Mouse (Mus musculus) gastrocnemius, adult 18-20 months (tissue): ENCODE results near the gene Kansl3. TPM values are rescaled to one million over a fixed set of nuclear protein-coding genes. Genes with fewer than 3 reads are reported as not detected.

Experiments used
- DNase-seq: peaks from one replicate; pipeline ENCODE4 v3.0.0; 2021; ENCODE audit warnings: low spot score
- long read RNA-seq, 2 experiments: library from polyadenylated mRNA; stranded (forward); transcript quantifications; one replicate each; pipeline ENCODE4 v2.0.0; 2021
- total RNA-seq, 2 experiments: library from RNA; stranded (reverse); gene quantifications; 2 replicates each; pipeline ENCODE4 v1.2.3; 2021

The Kansl3 gene
- 10 to 100 TPM; 31.9 to 40.6 TPM for total RNA-seq
- long read RNA-seq, experiment 1, full-length matches to known transcripts = 7 of 34 reads
- long read RNA-seq, experiment 1, partial matches to known transcripts = 11 of 34 reads
- long read RNA-seq, experiment 1, other reads (novel, unspliced or antisense) = 16 of 34 reads
- long read RNA-seq, experiment 2, full-length matches to known transcripts = 5 of 39 reads
- long read RNA-seq, experiment 2, partial matches to known transcripts = 12 of 39 reads
- long read RNA-seq, experiment 2, other reads (novel, unspliced or antisense) = 22 of 39 reads

DNA sequence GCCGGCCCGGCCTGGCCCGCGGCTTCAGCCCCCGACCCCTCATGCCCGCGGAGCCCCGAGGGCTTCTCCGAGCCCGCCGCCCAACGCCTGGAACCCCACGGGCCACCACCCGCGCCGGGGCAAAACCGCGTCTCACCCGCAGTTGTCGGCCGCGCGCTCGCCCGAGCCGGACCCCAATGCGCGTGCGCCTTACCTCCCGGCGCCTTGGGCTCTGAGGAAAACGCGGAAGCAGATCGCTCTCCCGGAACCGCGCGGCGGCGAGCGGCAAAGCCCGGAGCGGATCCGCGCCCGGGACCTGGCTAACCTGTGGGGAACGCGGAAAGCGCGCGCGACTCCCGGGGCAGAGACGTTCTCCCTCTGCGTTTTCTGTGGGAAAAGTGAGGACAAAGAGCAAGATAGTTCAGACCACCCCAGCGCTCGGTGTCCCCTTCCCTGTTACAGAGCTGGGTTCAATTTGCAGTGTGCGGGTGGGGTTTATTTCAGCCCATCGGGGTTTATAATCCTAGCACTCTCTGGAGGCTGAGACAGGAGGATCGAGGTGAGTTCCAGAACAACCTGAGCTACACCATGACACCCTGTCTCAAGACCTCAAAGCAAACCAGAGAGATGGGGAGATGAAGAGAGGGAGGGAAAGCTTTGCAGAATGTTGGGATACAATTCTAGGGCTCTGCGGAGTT lies at the start of gene Kansl3:
Gene Kansl3 (minus strand): TSS at position 213 of the 677 bp plus-strand sequence.
- DNase-seq = peak; percentile 85

DNA sequence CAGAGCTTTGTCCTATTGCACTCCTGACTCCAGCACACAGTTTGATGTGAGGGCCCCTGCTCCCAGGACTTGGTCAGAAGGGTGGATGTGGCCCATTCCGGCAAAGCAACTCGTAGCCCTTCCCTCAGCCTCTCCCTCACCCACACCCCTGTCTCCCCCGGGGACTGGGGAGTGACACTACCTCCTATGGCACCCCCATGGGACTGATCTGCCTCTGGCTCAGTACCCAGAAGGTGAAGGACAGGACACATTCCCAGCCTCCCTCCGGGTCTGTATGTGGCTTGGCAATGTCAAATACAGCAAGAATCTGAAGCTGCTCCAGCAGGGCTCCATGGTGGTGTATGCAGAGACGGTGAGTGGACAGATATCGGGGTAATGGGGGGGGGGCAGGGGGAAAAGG lies 35.5 kb upstream of the Kansl3 start:
- no peak for DNase-seq

DNA sequence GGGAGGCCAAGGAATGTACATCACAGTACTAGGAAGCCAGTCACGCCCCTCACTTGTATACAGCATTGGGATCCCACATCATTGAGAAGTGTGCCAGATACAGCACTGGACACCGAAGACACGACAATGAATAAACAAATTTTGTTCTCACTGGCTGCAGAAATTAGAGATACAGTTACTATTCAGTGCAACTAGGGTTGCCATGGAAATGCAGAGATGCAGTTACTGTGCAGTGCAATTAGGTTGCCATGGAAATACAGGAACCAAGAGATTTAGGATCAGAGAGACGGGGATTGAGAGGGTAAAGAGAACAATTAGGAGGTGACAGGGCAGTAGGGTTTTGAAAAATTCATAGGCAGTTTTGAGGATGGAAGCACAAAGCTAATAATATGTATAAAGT lies 32.5 kb upstream of the Kansl3 start:
- DNase-seq = no peak

DNA sequence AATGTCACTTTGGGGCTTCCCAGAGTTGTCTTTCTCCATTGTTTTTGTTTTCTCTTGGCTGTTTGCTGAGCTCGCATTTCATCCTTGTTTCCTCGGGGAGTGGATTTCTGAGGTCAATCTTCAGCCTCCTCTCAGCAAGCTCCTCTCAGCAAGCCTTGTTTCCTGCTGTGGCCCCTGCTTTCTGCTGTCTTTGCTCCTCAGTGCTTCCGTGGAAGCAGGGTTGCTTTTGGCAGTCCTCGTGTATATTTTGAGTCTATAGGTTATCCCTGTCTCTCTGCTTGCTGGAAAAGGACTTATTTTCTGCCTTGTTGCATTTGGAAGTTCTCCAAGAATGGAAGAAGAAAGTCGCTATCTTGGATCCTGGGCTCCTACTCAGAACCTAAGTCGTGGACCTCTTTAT lies 28.1 kb upstream of the Kansl3 start:
- DNase-seq = no peak

DNA sequence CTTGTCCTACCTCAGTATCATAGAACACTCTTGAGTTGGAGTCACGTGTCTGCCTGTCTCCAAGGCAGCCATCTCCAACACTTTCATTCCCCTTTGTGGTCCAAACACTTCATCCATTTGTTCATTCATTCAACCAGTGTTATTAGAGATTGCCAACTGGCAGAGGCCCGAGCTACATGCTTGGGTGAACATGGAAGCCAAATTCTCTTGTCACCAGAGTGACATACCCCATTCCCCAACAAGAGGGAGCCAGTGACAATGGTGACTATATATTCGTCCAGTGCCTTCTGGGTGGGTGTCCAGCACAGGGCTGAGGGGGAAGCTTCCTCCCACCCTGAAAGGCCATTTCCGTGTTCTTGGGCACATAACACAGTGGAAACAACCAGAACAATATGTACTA lies 10.6 kb upstream of the Kansl3 start:
- DNase-seq = no peak

DNA sequence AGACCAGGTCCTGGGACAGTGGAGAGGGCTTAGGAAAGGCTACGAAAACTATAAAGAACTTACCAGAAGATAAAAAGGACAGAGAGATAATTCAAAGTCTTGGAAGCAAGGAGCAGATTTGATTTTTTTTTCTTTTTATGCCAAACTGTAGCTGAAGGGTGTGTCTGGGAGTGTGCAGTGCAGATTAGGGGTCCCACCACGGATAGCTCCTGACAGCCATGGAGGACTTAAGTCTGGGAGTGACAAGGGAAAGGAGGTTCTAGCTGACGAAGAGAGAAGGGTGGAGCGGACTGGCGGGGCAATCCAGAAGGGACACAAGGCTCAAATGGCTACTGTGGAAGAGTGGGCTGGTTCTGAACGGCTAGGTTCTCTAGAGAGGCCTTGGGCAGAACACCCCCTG lies 9.9 kb upstream of the Kansl3 start:
- no peak for DNase-seq

DNA sequence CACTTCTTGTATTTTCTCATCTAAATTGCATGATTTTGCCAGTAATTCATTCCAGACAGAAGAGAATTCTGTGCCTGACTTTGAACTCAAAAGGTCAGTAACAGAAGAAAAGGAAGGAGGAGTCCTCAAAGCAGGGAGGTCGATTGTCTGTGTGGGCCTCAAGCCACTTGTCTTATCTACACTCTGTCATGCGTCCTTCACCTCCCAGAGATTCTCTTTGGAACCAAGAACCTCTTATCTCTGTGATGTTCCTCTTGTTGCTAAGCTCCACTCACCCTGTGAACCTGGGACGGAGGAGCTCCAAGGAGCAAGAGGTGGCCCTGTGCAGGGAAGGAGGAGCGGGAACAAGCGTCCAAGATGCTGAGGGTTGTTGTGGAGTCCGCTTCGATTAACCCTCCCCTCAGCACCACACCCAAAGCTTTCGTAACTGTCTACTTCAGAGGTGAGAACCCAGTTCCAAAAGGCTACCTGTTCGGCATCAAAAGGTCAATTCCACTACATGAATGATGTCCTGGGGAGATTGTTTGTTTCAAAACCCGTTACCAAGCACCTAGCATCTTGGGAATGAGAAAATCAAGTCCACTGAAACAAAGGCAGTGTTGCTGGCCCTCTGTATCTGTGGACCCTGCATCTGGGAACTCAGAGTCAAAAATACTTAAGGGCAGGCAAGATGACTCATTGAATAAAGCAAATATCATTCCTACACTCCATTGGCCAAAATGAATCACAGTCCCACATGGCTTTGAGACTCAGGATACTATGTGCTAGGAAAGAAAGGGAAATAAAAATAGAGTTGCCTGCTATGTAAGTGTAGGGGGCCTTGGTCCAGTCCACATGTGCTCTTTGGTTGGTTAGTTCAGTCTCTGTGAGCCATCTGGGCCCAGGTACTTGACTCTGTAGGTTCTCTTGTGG lies 3.2 kb upstream of the Kansl3 start, which contains the start of gene Fer1l5:
Gene Fer1l5 (plus strand): TSS at position 358 of the 912 bp plus-strand sequence.
- no peak for DNase-seq

DNA sequence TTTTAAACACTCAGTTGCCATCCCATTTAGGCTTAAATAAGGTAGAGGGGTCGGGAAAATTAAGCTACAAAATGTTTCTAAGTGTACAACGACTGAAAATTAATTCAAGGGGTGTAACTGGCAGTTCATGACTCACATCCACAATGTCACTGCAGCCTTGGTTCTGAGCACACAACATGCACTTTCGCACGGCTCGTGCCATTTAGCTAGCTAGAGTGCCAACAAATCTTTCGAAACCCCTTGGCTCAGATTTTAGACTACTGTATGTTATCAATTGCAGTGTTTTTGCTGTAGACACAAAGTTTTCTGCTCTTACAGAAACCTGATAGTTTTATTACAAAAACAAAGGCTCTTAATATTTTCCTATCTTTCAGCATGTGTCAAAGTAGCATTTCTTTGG lies 1.9 kb upstream of the Kansl3 start:
- DNase-seq = no peak

DNA sequence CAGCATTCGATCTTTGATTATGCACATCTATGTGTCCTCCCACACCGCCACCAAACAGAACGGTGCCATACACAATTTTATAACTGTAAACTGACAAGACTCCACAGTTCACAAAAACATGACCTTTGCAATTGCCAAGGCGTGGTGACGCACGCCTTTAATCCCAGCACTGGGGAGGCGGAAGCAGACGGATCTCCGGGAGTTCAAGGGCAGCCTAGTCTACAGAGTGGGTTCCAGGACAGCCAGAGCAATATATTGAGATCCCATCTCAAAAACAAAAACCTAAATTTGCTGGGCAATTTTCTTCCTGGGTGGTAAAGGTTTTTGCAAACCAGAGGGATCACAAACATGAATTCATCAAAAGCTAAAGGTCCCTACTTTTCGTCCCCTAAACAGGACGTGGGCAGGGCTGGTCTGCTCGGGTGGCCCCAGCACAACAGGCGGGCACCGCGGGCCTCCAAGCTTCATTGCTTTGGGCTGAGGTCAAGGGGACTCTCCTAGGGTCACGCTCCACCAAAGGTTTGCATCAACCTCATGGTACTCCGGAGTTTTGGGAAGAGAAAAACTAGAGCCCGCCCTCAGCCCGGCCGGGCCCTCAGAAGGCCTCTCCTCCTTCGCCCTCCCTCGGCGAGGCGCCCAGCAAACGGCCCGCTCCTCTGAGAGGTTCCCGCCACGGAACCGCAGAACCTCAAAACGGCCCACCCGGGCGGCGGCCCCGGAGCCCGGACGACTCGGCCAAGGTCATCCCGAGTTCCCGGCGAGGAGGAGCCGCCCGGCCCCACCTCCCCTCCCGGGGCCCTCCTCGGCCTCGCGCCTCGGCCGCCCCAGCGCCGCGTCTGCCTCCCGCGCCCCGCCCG lies 641 bp downstream of the Kansl3 start:
- peak; percentile 65 for DNase-seq

DNA sequence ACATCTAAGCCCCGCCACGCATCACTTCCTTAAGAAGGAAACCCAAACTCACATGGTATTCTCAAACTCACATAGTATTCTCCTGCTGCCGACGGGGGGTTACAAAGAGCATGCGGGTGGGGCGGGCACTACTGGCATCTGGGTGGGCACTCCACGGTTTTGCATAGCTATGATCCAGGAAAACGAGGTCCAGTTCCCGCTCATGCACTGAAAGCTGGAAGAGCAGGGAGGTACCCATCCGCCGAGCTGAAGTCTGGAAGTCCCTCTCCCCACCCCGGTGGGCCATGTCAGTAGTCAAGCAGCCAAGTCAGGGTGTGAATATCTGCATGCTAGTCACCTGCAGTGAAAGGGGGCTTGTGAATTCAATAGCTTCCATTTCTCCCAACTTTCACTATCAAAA lies 1.3 kb downstream of the Kansl3 start:
- DNase-seq = no peak

DNA sequence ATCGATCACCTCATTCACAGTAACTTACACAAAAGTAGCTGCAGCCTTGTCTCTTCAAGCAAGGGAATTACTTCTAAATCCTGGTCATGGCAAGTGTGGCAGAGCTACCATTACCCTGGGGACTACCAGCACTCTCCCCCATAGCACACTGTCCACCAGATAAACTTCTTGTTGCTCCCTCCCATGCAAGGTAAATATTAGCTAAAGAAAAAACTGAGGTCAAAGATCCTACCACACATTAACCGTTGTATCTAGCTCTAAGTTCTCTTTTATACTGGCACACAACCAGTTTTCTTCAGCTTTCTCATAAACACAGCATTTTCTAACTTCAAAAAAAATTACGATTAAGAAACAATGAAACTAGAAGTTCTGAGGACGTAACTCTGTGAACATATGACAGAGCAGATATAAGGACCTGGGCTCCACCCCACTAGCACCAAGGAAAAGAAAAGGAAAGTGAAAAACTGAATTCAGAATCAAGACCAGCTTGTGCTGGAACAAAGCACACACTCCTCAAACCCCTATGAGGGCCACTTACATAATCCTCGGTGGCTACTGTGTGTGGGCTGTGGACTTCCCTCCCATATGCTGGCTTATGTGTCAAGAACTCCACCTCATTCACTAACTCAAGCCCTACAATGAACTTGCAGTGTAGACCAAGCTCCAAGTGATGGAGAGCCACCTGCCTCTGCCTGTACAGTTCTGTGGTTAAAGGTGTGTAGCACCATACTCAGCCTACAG lies 11.9 kb downstream of the Kansl3 start:
- DNase-seq = no peak

DNA sequence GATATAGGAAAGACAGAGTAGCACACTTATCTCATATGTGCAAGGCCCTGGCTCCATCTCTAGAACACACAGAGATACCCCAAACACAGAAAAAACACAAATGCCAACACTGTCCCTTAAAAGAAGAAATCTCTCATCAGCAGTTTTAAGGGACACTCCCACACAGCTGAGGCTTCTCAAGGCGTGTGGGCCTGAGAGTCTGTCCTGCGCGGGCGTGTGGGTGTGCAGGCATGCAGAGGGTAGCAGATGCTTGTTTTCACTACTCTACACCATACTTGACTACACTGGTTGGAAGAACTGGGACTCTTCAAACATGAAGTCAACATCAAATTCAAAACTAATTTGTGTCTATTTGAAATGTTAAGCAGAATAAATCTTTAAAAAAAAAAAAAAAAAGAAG lies 16.6 kb downstream of the Kansl3 start:
- no peak for DNase-seq

DNA sequence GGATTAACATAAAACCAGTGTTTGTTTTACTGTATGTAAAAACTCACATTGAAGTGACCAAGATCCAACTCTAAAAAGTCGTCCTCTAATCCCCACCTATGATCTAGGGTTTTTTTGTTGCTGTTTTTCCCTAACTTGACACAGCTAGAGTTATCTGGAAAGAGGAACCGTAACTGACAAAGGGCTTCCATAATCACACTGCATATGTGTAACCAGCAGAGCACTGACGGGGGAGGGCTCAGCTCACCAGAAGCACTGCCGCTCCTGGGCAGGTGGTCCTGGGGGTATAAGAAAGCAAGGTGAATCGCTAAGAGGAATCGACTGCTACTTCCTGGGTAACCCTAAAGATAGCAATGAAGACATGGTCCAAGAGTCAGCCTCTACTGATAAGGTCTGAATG lies 26.4 kb downstream of the Kansl3 start:
- DNase-seq = no peak

DNA sequence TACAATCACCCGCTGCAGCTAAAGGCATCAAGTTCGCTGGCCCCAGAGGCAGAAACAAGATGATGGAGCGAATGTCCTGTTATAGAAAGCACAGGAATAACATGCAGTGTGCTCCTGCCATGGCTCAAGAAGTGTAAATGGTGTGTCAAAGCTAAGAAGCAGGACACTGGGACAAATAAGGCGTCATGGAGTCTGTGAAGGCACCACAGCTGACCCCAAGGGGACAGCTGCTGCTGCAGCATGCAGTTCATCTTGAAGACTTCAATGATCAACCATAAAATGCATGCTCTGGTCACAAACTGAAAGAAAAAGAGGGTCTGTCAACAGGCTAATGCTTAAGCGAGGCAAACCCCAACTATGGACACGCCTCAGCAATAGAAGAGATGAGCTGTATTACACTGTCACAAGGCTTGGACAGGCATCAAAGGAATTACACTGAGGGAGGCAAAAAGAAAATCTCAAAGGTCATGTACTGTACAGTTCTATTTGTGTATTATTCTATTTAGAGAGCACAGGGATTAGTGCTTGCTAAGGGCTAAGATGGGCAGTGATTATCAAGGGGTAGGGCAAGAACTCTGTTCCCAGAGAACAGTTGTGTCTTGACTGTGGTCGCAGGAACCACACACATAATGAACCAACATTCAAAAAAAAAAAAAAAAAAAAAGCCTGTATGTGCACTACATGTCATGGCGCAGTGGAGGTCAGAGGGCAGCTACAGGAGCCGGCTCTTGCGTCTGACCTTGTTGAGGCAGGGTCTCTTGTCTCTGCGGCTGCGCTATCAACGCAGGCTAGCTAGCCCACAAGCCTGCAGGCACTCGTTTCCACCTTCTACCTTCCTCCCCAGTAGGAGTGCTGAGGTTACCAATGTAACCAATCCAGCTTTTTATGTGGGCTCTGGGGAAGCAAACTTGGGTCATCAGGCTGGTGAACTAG lies 35.8 kb downstream of the Kansl3 start:
- DNase-seq = peak; percentile 30

DNA sequence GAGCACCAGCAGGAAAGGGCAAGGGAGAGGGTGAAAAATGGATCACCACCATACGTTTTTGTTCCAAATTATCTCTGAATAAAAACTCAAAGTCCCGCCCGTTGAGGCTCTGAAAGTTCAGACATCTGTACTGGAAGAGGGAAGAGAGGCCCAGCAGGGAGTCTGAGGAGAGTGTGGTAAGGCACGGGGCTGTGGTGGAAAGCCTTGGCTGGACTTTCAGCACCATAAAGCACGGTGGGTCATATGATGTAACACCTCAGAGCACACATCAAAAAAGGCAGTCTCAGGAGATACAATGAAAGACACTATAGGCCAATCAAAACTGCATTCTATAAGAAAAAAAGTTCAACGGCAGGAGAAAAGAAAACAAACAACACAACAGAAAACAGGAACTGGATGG lies 37.2 kb downstream of the Kansl3 start:
- no peak for DNase-seq

DNA sequence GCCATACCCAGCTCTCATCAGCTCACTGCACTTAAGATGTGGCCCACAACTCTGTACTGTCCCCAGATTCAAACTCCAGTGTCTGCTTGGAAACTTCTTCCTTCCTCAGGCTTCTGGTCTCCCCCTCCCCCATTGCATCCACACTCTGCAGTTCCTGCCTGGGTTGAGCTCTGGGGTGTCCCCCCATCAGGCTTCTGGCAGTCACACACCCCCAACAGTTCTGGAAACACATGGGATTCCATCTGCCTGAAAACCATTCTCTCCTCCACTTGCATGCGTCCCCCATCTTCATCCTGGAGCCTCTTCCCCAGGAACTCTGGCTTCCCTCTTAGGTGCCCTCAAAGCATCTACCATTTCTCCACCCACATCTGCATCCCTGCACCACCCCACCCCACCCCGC lies 42.2 kb downstream of the Kansl3 start:
- DNase-seq = no peak

DNA sequence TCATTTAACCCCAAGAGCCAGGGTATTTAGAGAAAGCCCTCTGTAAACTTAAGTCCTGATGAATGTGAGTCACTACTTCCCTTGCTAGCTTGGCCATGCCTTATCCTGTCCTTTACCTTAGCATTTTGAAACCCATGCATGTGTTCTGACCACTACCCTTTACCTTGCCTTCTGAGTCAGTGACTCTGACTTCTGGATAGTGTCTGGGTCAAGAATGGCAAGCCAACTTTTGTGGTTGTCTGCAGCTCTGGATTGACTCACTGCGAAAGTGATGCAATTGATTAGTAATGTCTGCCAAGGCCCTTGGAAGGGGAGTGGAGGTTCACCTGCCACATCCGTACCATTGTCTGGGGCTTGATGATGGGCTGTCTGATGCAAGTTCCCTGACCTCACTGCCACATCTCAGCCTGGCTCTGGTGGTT lies 43.1 kb downstream of the Kansl3 start:
- no peak for DNase-seq

DNA sequence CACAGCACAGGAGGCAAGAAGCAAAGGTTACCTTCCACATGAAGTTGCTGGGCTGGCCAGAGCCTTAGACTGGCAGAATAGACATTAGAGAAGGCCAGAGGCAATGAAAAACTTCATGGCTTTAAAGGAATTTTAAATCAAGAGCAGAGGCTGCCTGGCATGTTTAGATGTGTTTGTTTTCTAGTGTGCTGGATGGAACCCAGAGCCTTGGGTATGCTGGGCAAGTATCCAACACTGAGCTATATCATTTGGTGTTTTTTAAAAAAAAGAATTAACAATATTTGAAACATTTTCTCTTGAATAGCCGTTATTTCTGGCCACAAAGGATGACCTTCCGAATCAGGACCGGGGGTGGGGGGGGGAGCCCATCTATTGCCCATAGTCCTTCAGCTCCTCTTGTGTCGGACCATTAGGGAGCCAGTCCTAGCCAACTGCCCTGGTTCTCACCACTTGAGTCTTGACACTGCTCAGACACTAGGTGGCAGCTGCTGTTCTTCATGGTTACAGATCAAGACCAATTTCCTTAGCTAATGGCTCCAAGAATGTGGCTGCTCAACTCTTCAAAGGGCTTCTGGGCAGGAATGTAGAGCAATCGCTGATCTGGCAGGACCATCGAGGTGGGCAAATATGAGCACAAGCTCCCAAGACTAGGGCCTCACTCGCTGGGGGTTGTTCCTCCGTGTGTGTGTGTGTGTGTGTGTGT lies 45.1 kb downstream of the Kansl3 start:
- peak; percentile 64 for DNase-seq

DNA sequence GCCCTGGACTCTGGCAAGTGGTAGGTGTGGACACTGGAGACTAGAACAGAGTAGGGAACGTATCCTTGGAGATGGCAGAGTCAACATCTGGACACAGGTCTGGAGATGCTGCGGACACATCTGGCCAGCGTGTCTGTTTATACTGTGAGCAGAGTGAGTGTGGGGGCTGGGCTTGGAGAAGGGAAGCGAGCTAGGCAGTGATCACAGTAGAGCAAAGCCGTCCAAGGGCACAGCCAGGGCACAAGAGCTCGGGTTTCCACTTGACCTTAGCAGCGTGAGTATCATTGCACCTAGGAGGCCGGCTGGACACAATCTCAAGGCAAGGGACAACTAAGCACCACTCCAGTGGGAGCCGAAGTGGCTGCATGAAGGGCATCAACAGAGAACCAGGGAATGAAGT lies 45.9 kb downstream of the Kansl3 start:
- peak; percentile 55 for DNase-seq
